Mouse (Mus musculus): ENCODE data around the gene Fut7.

Gene Fut7

DNA sequence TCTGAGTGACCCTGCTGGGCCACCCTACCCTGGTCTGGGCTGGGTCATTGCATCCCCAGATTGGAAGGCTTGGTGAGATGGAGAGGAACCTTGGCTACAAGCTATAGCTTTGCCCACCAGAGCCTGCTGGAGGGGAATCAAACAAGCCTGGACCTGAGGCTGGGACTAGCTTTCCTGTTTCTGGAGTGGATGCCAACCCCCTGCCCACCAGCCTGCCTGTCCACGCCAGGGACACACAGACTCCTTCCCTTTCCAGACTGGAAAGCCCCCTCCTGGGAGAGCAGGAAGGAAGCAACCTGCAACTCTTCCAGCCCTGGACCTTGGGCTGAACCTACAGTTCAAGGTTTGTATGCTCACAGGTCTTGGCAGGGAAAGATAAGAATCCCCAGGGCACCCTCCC lies 559 bp downstream of the Fut7 start:
- no peak for DNase-seq (ENCODE audit: low read depth, low spot score)

DNA sequence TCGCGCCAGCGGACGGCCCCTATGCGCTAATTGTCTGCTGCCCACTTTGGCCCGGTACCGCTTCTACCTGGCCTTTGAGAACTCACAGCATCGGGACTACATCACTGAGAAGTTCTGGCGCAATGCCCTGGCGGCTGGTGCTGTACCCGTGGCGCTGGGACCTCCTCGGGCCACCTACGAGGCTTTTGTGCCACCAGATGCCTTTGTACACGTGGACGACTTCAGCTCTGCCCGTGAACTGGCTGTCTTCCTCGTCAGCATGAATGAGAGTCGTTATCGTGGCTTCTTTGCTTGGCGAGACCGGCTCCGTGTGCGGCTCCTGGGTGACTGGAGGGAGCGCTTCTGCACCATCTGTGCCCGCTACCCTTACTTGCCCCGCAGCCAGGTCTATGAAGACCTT lies 2.4 kb downstream of the Fut7 start:
- DNase-seq (ENCODE audit: low read depth, low spot score) = no peak

DNA sequence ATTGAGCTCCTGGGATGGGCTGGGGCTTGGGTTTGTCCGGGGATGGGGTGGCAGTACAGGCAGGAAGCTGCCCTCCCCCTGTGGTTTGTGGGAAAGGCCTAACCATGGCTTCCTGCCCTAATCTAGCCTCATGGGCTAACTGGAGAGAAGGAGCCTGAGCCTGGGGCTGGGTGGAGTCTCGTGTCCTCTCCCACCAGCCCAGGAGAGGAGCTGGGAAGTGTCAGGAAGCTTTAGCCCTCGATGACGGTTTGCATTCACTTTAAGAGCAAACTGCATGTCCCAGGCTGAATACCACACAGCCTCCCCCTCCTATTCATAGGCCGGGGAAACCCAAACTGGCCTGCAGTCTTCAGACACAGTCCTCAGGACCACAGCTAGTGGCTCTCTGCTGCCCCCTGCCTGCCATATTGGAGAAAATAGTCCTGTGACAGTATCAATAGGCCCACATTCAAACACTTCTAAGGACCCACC lies 3.7 kb downstream of the Fut7 start:
- peak; percentile 90 for DNase-seq (ENCODE audit: low read depth, low spot score)

DNA sequence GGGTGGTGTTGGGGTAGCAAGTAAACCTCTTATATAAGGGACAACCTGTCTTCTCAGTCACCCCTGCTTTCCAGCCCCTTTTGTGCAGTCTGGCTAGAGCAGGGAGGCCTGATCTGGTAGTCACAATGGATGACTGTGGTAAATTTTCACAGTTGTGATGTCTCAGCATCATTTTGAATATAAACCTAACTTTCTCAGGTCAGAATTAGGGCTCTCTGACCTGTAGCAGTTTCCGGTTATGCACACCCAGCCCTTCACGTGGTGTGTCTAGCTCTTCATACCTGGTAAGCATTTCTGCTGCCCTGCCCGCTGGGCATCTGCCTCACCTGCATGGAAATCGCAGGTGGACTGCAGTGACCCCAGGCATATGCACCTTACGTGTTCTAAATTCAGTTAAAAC lies 4.2 kb downstream of the Fut7 start:
- no peak for DNase-seq (ENCODE audit: low read depth, low spot score)

DNA sequence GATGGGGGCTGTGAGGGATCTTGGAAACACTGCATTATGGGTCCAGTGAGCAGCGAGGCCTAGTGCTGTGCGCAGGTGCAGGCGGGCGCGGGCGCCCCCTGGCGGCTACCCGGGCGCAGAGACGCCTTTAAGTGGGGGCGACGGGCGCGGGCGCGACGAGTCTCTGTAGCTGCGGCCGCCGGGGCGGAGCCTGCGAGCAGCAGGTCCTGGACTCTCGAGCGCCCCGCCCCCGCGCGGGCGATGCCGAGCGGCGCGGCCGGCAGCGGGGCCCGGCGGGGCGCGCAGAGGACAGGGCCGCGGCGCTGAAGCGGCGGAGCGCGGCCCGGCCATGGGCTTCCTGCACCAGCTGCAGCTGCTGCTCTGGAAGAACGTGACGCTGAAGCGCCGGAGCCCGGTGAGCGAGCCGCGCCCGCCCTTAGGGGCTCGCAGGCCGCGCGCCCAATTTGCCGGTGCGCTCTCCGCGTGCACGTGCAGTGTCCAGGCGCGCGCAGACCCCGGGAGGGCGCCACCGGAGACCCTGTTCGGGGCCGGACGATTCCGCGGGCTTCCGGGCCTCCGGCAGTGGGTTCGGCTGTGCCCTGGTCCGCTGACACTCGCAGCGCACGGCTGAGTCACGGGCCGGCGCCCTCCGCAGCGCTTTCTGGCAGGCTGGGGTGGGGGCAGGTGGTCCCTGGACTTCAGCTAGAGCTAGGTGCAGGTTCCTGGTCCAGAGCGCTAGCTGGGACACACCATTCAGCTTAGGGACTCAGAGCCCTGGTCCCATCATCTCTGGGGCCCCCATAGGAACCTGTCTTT lies 5.6 kb downstream of the Fut7 start, which contains the start of gene Abca2:
Gene Abca2, plus strand, starts transcription at position 262 of the 795 bp plus-strand sequence.
- peak; percentile 96 for DNase-seq (ENCODE audit: low read depth, low spot score)

DNA sequence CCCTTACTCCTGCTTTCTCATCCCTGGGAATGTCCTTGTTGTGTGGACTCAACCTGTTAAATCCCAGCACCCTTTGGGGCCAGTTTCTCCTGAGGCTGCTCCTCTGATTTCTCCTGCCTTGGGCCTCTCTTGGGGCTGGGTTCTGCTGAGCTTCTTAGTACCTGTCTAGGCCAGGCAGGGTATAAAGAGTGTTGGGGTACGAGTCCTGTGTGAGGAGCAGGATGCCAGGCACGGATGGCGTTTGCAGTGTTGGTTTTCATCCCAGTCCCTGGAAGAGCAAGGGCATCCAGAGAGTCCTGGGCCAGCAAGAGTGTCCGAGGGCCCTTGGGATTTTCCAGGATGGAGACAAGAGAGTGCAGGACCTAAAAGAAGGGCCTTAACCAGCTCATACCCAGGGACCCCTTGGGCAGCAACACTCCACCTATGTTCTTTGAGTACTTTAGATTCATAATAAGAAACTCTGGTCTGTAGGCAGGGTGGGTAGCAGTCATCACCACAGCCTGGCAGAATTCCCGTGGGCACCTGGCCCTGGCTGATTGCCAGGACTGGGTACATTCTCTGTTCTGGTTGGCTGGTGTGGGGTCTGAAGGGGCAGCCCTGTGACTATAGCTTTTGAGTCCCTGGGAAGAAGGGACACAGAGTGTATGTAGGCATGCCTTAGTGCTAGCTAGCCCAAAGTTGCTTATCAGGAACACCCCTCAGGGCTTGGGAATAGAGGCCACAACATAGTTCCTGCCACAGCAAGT lies 6.5 kb downstream of the Fut7 start:
- no peak for DNase-seq (ENCODE audit: low read depth, low spot score)

DNA sequence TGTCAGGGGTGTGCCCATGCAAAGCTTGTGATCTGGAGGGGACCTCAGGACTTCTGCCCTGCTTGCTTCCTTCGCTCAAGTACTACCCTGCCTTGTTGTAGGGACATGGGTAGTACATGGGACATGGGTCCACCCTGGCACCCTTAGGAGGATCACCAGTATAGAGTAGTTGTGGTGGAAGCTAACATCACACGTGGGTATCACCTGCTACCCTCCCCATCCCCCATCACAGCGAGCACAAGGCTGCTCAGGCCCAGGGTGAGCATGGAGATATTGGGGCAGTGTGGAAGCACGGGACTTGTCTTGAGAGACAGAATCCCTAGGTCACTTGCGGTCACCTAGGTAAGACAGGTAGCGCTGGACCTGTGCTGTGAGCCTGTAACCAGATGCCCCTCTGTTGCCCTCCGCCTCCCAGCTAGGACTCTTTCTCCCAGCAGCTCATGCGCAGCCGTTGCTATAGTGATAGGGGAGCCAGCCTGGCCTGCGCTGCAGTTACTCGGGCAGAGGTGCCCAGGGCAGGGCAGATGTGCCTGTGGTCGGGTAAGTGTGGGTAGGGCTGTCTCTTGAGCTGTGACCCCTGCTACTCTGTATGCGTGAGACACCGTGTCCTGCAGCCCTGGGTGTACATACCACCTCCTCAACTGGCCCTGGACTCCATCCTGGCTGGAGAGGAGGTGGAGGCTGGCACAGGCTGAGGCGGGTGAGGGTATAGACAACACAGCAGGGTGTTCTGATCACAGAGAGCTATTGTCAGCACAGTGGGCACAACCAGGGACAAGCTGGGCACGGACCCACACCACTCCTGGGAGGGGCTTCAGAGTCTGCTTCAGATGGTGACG lies 7.5 kb downstream of the Fut7 start:
- DNase-seq (ENCODE audit: low read depth, low spot score) = peak; percentile 68

DNA sequence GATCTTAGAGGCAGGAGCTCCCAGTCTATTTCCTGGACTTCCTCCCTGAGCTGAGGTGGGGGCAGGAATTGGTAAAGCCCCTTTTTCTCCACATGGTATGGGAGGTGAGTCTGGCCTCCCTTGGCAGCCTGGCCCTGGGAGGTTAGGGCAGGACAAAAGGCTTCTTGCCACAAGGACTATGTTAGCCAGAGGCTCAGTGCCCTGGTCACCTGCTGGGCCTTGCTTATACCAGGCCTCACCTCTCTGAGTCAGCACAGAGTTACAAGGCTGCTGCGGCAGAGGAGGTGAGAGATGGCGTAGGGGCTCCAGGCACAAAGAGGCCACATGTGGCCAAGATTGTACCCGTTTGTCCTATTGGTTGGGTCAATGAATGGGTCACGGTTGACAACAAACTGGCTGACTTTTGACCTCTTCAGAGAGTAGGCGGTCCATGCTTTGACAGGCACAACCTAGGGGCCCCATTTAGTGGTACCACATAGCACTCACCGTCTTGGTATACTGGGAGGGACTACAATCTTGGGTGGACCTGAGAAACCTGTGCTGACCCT lies 8.3 kb downstream of the Fut7 start:
- DNase-seq (ENCODE audit: low read depth, low spot score) = no peak

DNA sequence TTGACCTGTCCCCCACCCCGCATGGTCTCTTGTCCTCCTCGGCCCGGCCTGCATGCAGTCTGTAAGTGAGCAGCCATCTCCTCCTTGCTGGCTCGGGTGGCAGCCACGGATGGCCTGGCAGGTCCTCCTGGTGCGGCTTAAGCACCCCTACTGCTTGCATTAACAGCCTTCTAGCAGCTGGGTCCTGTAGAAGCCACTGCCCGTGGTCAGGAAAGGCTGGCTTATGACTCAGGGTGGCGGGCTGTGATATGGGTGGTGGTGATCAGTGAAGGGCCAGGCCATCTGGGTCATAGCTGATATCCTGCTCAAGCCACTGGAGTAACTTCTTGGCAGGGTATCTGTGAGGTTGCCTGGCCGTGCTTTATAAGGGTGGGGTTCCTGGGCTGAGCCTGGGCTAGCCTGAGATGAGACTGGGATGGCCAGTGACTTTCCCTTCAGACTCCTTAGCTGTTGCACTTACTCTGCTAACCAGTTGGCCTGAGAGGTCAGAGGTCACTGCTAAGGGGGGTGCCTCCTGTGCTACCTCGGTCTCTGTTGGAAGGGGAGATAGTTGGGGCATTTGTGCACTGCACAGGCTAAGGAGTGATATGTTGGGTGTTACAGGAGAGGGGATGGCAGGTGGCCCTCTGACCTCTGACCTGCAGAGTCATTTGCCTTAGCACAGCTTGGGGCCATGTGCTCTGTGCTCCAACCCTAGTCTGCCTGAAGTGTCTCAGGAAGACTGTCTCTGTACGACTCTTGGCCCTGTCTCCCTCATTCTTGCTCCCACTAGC lies 9.4 kb downstream of the Fut7 start:
- DNase-seq (ENCODE audit: low read depth, low spot score) = no peak

DNA sequence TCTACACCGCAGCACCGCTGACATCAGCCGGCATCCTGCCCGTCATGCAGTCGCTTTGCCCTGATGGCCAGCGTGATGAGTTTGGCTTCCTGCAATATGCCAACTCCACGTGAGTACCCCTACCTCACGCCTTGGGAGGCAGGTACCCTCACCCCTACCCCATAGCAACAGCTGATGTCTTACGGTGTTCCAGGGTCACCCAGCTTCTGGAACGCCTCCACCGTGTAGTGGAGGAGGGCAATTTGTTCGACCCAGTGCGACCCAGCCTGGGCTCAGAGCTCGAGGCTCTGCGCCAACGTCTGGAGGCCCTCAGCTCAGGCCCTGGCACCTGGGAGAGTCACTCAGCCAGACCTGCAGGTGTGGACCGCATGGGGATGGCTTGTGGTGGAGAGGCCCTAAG lies 10.0 kb downstream of the Fut7 start:
- no peak for DNase-seq (ENCODE audit: low read depth, low spot score)

DNA sequence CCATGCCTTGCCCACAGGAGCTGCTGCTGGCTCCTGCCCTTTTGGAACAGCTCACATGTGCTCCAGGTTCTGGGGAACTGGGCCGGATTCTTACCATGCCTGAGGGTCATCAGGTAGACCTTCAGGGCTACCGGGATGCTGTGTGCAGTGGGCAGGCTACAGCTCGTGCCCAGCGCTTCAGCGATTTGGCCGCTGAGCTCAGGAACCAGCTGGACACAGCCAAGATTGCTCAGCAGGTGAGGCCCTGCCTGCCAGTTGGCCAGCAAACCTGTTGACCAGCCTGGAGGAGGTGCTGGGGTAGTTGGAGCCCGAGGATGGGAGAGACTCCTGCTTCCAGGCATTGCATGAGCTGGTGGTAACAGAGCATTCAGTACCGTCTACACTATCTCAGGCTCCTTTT lies 11.2 kb downstream of the Fut7 start:
- DNase-seq (ENCODE audit: low read depth, low spot score) = no peak

DNA sequence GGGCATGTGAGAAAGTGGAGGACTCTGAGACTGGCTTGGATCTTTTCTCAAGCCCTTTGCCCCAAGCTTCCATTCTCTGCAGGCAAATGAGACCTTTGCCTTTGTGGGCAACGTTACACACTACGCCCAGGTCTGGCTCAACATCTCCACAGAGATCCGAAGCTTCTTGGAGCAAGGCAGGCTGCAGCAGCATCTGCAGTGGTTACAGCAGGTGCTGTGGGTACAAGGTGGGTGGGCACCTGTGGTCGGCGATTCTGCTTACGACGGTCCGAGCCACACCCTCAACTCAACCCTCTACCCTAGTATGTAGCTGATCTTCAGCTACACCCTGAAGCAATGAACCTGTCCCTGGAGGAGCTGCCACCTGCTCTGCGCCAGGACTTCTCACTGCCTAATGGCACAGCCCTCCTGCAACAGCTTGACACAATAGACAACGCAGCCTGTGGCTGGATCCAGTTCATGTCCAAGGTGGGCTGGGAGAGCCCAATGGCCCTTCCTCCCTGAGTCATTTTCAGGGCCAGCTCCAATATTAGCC lies 13.3 kb downstream of the Fut7 start:
- DNase-seq (ENCODE audit: low read depth, low spot score) = no peak

DNA sequence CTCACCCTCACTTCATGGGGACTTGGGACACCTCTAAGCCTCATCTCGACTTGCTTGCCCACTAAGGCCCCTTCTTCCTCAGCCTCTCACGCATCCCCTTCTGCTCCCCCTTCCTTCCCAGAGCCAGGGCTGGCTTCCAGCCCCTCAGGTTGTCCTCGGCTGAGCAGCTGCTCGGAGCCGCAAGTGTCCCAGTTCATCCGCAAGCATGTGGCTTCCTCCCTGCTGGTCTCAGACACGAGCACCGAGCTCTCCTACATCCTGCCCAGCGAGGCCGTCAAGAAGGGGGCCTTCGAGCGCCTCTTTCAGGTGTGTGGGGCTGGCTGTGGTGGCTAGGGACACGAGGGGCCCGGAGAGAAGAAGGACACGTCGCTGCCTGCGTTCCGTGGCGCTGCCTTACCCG lies 18.0 kb downstream of the Fut7 start:
- no peak for DNase-seq (ENCODE audit: low read depth, low spot score)

DNA sequence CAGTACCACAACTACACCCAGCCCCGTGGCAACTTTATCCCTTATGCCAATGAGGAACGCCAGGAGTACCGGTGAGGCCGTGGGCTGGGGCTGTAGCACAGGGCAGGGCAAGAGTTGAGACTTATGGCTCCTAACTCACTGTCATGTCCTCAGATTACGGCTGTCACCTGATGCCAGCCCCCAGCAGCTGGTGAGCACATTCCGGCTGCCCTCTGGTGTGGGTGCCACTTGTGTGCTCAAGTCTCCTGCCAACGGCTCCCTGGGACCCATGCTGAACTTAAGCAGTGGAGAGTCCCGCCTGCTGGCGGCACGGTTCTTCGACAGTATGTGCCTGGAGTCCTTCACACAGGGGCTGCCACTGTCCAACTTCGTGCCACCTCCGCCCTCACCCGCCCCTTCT lies 19.6 kb downstream of the Fut7 start:
- DNase-seq (ENCODE audit: low read depth, low spot score) = no peak

DNA sequence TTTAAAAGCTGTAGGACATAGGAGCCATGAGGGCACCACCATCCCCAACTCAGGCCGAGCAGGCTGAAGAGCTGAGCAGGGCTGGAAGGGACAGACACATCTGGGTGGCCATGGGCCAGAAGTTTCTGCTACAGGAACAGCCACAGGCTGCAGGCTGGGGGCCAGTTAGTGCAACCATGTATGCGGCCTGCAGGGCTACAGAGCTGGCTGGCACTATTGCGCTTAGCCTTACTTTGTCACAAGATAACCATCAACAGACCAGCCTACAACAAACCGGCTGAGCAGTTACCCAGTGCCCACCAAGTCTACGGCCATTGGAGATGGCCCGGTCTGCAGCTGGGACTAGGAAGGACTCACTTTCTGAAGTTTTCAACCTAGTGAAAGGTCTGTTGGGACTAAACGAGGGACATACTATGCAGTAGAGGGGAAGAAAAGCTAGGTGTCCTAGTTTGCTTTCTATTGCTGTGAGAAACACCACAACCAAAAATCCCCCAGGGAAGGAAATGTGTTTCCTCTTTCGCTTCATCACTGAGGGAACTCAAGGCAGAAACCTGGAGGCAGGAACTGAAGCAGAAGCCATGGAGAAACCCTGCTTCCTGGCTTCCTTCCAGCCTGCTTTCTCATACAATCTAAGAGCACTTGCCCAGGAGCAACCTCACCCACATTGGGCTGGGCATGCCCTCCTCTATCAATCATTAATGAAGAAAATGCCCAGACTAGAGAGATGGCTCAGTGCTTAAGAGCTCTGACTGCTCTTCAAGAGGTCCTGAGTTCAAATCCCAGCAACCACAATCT lies 28.0 kb downstream of the Fut7 start:
- DNase-seq (ENCODE audit: low read depth, low spot score) = peak; percentile 29

DNA sequence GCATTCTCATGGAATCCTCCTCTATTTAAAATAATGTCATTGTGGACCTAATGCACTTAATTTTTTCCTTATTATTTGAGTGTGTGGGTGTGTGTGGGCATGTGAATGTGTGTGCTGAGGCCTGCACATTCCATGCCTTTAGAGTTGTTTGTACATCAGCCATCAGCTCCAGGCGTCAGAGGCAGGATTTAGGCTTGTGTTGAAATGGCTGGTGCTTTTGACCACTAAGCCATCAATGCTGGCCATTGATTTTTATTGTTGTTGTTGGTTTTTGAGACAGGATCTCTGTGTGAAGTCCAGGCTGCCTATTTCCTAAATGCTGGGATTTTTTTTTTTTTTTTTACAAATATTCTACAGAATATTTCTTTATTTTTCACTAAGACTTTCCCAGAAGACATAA lies 29.9 kb downstream of the Fut7 start:
- DNase-seq (ENCODE audit: low read depth, low spot score) = no peak

DNA sequence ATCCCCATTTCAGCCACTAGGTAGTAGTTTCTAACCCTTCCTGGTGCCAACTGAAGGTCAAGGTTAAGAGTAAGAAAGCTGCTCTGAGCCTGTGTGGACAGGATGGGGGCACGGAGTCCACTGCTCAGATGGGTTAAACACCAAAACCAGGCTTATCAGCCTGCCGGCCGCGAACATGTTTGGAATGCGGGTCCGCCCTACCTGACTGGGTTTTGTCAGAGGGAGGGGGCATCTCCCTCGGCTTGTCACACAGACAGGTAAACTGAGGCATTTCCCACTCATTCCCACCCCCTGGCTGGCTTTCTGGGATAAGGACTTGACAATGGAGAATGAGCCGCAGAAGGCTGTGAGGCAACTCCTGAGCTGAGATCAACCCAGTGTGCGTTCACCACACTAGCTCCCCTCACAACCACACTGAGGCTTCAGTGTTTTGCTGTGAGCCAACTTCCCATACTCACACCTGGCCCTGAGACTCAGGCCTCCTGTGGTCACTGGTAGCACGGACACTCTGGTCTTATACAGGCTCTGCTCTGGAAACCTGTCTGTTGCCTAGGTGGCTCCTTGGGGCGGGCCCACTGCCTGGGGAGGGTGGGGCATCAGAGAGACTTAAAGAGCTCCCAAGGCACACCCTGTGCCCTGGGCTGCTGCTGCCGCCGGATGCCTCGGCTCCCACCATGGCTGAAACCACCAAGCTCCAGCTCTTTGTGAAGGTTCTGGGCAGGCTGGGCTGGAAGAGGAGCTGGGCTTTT lies 33.3 kb downstream of the Fut7 start, which contains the start of gene Clic3:
Gene Clic3, plus strand, starts transcription at position 634 of the 749 bp plus-strand sequence.
- no peak for DNase-seq (ENCODE audit: low read depth, low spot score)

DNA sequence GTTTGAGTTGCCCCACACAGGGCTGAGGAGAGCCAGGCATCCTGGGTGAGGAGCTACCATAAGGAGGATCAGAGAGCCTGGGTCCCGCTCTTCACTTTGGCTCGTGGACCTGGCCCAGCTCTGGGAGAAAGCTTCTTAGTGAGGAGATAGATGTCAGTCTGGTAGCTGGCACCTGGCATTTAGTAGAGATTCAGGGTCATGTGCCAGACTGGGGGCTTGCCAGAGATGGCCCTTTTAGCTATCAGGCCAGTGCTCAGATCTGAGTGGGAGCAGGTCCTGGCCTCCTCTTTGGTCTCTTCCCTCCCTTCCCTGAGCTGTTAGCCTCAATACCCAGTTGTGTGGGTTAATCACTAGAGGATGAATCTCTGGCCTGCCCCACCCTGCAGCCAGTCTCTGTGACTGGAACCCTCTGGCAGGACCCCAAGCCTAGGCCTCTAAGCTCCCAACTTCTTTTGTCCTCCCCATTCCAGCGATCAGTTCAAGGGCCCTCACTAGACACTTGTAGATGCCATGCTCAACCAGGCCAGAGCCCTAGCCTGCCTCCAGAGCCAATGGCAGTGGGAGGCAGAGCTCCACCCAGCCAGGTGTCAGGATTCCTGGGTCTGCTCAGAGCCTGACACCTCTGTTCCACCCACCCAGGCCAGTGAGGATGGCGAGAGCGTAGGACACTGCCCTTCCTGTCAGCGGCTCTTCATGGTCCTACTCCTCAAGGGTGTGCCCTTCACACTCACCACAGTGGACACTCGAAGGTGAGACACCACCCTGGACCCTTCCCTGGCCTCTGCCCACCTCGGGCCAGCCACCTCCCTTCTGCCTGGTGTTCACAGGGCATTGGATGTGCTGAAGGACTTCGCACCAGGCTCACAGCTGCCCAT lies 34.2 kb downstream of the Fut7 start:
- DNase-seq (ENCODE audit: low read depth, low spot score) = no peak
